Mouse (Mus musculus) limb, embryonic 10.5 days (tissue): ENCODE results near the gene Prrc2c. TPM values are rescaled to one million over a fixed set of nuclear protein-coding genes. Genes with fewer than 3 reads are reported as not detected.

ENCODE experiments used
- DNase-seq: peaks from one replicate; pipeline ENCODE4 v3.0.0-alpha.2; 2017; ENCODE audit warnings: low spot score
- H3K27ac ChIP-seq: fragments of 300-500 bp; sonication (generic); 2 replicates; pipeline ENCODE4 v1.5.1; 2016; ENCODE audit warnings: mild to moderate bottlenecking
- H3K27me3 ChIP-seq: fragments of 300-500 bp; sonication (generic); 2 replicates; pipeline ENCODE4 v1.6.1; 2016; ENCODE audit warnings: low read depth, mild to moderate bottlenecking; ENCODE audit not compliant: poor library complexity, severe bottlenecking
- H3K36me3 ChIP-seq: fragments of 300-500 bp; sonication (generic); 2 replicates; pipeline ENCODE4 v1.6.1; 2016; ENCODE audit warnings: mild to moderate bottlenecking, moderate library complexity
- H3K4me1 ChIP-seq: fragments of 300-500 bp; sonication (generic); 2 replicates; pipeline ENCODE4 v1.6.1; 2016
- H3K4me3 ChIP-seq: fragments of 300-500 bp; sonication (generic); 2 replicates; pipeline ENCODE4 v1.5.1; 2016; ENCODE audit warnings: mild to moderate bottlenecking, moderate library complexity
- H3K9me3 ChIP-seq: fragments of 300-500 bp; sonication (generic); replicated peaks from 2 replicates; pipeline ENCODE4 v1.6.1; 2016; ENCODE audit warnings: mild to moderate bottlenecking
- WGBS: fragments of 180-500 bp; shearing (Covaris S2); methylation state at CpG from one replicate; pipeline ENCODE4 v1.1.7; 2016; 5-methylcytosine and 5-hydroxymethylcytosine counted together
- polyA plus RNA-seq: library from polyadenylated mRNA; unstranded; fragments of >200 nt; fragmentation: Nextera tagmentation; extraction: Ambion mirVana; gene quantifications from 2 replicates; pipeline ENCODE4 v1.2.1, GENCODE M21; 2016

Prrc2c gene
- polyA plus RNA-seq, 1 experiment from 2014 or later: 144 TPM

DNA sequence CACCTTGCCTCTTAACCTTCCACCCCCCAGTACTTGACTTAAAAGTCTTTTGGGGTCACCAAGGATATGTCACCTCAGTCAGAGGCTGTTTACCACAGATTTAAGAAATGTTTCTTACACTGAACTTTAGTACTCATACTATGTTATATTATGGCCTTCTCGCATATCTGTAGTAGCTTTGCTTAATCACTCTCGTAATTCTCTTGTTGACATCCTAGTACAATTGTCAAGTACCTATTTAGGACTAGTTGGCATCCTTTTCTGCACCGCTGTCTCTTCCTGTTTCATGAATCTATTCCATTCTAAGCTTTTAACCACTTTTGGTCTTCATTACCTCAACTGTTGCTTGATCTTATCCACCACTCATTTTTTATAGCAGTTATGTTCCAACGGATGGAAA, 5.3 kb downstream of the Prrc2c start:
- 91% methylated on average over 4 of the region's 4 CpGs for WGBS
- peaks cover 17% of the 10 kb centered on the region for H3K4me1 ChIP-seq
- no peaks in the 10 kb centered on the region for H3K27me3 ChIP-seq

GRCm38 (mm10) chr1:162734283-162734682, 6.1 kb downstream of the Prrc2c start:
- Histone ChIP-seq H3K36me3 (peaks cover 14% of the 10 kb centered on the region), H3K4me3 (no peak overlapping the region), H3K27ac (no peak overlapping the region), H3K27me3 (no peaks in the 10 kb centered on the region), H3K9me3 (no peaks in the 10 kb centered on the region), H3K4me1 (peaks cover 17% of the 10 kb centered on the region)
- no peak for DNase-seq
- 92% methylated on average over 1 of the region's 1 CpGs for WGBS

More for the DNA sequence above, 5.3 kb downstream of the Prrc2c start:
- Histone ChIP-seq H3K9me3 (no peaks in the 10 kb centered on the region), H3K27ac (no peak overlapping the region), H3K36me3 (peaks cover 14% of the 10 kb centered on the region), H3K4me3 (no peak overlapping the region)
- DNase-seq: no peak

- 88% methylated on average over 4 of the region's 4 CpGs for WGBS
- DNase-seq: no peak
- H3K27me3 ChIP-seq: no peaks in the 10 kb centered on the region
- no peak overlapping the region for H3K4me3 ChIP-seq
- 0 out of 2 replicates have a peak, but pooled peaks cover 2% of the 10 kb centered on the region for H3K4me1 ChIP-seq
- peaks cover 16% of the 10 kb centered on the region for H3K36me3 ChIP-seq
- no peaks in the 10 kb centered on the region for H3K9me3 ChIP-seq
- no peak overlapping the region for H3K27ac ChIP-seq
Measured at GRCm38 (mm10) chr1:162732041-162732440, 8.3 kb downstream of the Prrc2c start.

DNA sequence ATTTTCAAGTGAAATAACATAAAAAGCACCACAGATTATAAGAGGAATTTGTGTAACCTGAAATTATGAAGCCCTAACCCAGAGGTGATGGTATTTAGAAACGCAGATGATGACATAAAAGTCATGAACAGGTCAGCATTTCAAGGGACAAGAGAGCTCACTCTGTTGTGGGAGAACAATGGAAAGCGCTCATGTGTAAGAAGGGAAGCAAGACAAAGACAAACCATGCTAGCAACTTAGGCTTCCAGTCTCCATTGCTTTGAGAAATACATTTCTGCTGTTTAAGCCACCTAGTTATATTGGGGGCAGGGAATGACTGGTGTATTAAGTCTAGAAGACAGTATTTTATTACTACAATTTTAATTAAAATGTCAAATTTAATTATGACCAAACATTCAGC, 10.9 kb downstream of the Prrc2c start:
- DNase-seq: no peak
- no peak overlapping the region for H3K4me3 ChIP-seq
- no peaks in the 10 kb centered on the region for H3K9me3 ChIP-seq
- peaks cover 24% of the 10 kb centered on the region for H3K36me3 ChIP-seq
- no peak overlapping the region for H3K27ac ChIP-seq
- no peaks in the 10 kb centered on the region for H3K27me3 ChIP-seq
- H3K4me1 ChIP-seq: no peaks in the 10 kb centered on the region
- 95% methylated on average over 2 of the region's 2 CpGs for WGBS

- Histone ChIP-seq H3K27ac (no peak overlapping the region), H3K36me3 (peaks cover 37% of the 10 kb centered on the region), H3K27me3 (no peaks in the 10 kb centered on the region), H3K4me1 (no peaks in the 10 kb centered on the region), H3K4me3 (no peak overlapping the region), H3K9me3 (no peaks in the 10 kb centered on the region)
- WGBS: 92% methylated on average over 6 of the region's 6 CpGs
- no peak for DNase-seq
Measured at GRCm38 (mm10) chr1:162727981-162728380, 12.4 kb downstream of the Prrc2c start.

- no peaks in the 10 kb centered on the region for H3K9me3 ChIP-seq
- no peak for DNase-seq
- no peak overlapping the region for H3K4me3 ChIP-seq
- no peaks in the 10 kb centered on the region for H3K4me1 ChIP-seq
- H3K36me3 ChIP-seq: peaks cover 81% of the 10 kb centered on the region
- no peaks in the 10 kb centered on the region for H3K27me3 ChIP-seq
- H3K27ac ChIP-seq: no peak overlapping the region
Measured at GRCm38 (mm10) chr1:162723610-162724009, 16.7 kb downstream of the Prrc2c start.

DNA sequence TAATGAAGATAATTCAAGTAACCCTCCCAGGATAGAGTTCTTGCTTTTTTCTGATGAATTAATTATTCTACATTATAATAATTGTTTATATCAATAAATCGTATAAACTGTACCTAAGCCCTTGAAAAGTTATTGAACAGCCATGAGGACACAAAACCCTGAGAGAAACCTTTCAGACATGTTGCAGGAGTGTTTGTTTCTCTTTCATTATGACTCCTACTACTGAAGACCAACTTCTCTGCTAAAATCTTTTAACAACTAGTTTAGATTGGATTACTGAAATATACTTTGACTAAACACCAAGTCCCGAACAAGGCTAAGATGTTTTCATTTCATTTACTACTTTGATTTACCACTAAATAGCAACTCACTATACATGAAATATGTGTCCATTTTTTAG, 19.7 kb downstream of the Prrc2c start:
- H3K4me3 ChIP-seq: no peak overlapping the region
- peaks cover 98% of the 10 kb centered on the region for H3K36me3 ChIP-seq
- no peak for DNase-seq
- no peaks in the 10 kb centered on the region for H3K4me1 ChIP-seq
- WGBS: 95% methylated on average over 2 of the region's 2 CpGs
- H3K27ac ChIP-seq: no peak overlapping the region
- no peaks in the 10 kb centered on the region for H3K9me3 ChIP-seq
- no peaks in the 10 kb centered on the region for H3K27me3 ChIP-seq

GRCm38 (mm10) chr1:162700389-162701066, 39.8 kb downstream of the Prrc2c start:
- 80% methylated on average over 8 of the region's 8 CpGs for WGBS

DNA sequence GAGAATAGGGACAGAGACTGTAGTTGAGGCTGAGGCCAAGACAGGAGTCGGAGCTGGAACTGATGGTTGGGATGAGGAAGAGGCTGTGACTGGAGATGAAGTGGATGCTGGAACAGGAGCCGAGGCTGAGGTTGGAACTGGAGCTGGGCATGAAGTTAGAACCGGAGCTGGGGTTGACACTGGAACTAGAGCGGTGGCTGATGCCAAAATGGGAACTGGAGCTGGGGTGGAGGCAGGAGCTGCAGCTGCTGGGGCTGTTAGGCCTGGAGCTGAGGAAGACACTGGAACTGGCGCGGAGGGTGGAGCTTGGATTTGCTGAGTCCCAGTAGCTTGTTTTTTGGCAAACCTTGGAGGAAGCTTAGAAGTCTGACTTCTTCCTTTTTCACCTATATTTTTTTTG, 42.5 kb downstream of the Prrc2c start:
- Histone ChIP-seq H3K27ac (no peak overlapping the region), H3K4me1 (no peaks in the 10 kb centered on the region), H3K4me3 (no peak overlapping the region), H3K36me3 (peaks cover 100% of the 10 kb centered on the region), H3K9me3 (no peaks in the 10 kb centered on the region), H3K27me3 (no peaks in the 10 kb centered on the region)
- 94% methylated on average over 6 of the region's 6 CpGs for WGBS
- DNase-seq: no peak

More at GRCm38 (mm10) chr1:162700389-162701066, 39.8 kb downstream of the Prrc2c start:
- Histone ChIP-seq H3K9me3 (no peaks in the 10 kb centered on the region), H3K4me3 (no peak overlapping the region), H3K27me3 (no peaks in the 10 kb centered on the region), H3K27ac (no peak overlapping the region), H3K4me1 (no peaks in the 10 kb centered on the region), H3K36me3 (peaks cover 100% of the 10 kb centered on the region)
- no peak for DNase-seq

GRCm38 (mm10) chr1:162693721-162694120, 46.6 kb downstream of the Prrc2c start:
- H3K4me1 ChIP-seq: no peaks in the 10 kb centered on the region
- peaks cover 100% of the 10 kb centered on the region for H3K36me3 ChIP-seq
- no peaks in the 10 kb centered on the region for H3K27me3 ChIP-seq
- H3K9me3 ChIP-seq: no peaks in the 10 kb centered on the region
- DNase-seq: no peak
- no peak overlapping the region for H3K27ac ChIP-seq
- WGBS: 92% methylated on average over 2 of the region's 2 CpGs
- no peak overlapping the region for H3K4me3 ChIP-seq

- no peaks in the 10 kb centered on the region for H3K27me3 ChIP-seq
Measured at GRCm38 (mm10) chr1:162665486-162666174, 74.7 kb downstream of the Prrc2c start.

GRCm38 (mm10) chr1:162664826-162665475, 75.4 kb downstream of the Prrc2c start:
- peak; percentile 80 for DNase-seq
- H3K27me3 ChIP-seq: no peaks in the 10 kb centered on the region
- no peaks in the 10 kb centered on the region for H3K9me3 ChIP-seq
- H3K4me1 ChIP-seq: peaks cover 13% of the 10 kb centered on the region
- 17% methylated on average over 10 of the region's 10 CpGs for WGBS
- peak overlapping the region; percentile 63 for H3K27ac ChIP-seq
- peak overlapping the region; percentile 47 for H3K4me3 ChIP-seq
- H3K36me3 ChIP-seq: peaks cover 10% of the 10 kb centered on the region

More at GRCm38 (mm10) chr1:162665486-162666174, 74.7 kb downstream of the Prrc2c start:
- Histone ChIP-seq H3K36me3 (peaks cover 17% of the 10 kb centered on the region), H3K27ac (peak overlapping the region; percentile 63), H3K4me1 (peaks cover 13% of the 10 kb centered on the region), H3K9me3 (no peaks in the 10 kb centered on the region), H3K4me3 (peak overlapping the region; percentile 47)
- no peak for DNase-seq
- 4% methylated on average over 11 of the region's 11 CpGs for WGBS

DNA sequence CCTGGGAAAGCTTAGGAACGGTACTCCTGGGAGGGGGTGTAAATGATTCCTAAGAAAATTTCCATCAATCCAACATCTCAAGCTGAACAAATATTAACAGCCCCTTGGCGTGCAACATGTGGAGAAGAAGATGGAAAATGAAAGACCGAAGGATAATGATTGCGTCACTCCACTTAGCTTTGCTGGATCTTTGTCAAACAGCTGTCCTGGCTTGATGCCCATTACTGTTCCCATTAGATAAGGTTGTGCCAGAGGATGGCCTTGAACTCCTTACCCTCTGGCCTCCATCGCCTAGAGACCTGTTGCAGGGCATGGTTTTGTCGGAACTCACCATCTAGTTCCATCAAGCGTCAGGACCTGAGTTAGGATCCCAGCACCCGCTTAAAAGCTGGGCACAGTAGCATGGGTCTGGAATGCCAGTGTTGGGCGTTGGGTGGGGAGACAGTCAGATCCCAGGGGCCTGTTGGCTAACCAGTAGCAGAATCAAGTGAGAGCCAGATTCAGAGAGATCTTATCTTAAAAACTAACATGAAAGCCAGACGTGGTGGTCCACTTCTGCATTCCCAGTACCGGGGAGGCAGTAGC, 80.0 kb downstream of the Prrc2c start:
- Histone ChIP-seq H3K36me3 (no peaks in the 10 kb centered on the region), H3K4me3 (no peak overlapping the region), H3K27me3 (no peaks in the 10 kb centered on the region), H3K27ac (no peak overlapping the region), H3K4me1 (peaks cover 7% of the 10 kb centered on the region), H3K9me3 (no peaks in the 10 kb centered on the region)
- DNase-seq: no peak
- whole genome bisulfite sequencing: 87% methylated on average over 11 of the region's 11 CpGs
